Mouse (Mus musculus) regulatory T cell (primary cell): ENCODE measurements around the gene Tbl2.

ENCODE experiments used
- in situ Hi-C: fragments of 300-600 bp; cut with MboI, MseI; formaldehyde crosslinking; loops from one replicate; pipeline ENCODE4 v1.15.1; 2025; ENCODE audit warnings: high pct_unique_total_duplicates

The Tbl2 gene

DNA sequence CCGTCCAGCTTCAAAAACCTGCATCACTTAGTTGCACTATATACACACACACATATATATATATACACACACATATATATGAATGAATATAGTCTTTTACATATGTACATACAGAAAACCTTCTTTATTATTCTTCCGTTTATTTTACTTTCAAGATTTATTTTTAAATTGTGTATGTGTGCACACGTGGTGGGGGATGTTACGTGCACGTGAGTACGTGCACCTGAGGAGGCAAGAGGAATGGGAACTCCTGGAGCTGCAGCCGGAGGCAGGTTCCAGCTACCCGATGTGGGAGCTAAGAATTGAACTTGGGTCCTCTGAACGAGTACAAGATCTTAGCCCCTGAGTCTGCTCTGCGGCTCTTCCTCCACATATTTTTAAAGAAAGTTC is 36.8 kb downstream of the Tbl2 start:
- in situ Hi-C loops: no loop called here

DNA sequence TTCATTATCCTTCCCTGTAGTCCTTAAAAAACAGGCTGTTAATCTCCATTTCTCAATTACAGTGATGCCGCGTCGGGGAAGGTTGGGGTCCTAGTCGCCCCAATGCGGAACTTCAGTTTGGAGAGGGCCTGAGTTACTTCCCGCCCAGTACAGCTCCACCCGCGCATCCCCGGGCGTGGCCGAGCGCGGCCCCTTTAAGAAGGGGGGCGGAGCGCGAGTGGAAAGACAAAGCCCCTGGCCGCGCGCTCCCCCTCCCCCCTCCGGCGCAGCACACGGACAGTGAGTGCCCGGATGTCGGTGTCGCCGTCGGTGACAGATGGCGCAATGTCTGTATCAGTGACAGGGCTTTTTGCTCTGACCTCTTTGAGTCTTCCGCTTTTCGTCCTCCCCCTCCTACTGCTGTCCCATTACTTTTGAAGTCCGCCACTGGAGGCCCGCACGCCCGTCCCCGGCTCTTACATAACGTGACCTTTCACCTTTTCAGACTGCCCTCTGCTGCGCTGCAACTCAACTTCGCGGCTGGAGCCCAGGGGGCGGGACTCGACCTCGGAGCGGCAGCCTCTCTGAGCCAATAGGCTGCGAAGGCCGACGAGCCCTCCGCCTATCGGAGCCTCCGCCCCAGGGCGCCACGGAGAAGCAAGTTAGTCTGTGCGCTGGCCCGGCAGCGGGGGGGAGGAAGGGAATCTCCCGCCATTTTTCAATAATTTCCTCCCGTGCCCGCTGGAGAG is 37.3 kb downstream of the Tbl2 start, which contains the start of gene Baz1b:
Baz1b (plus strand) TSS at position 644 of the 728 bp plus-strand sequence.
- in situ Hi-C loops: no loop called here

DNA sequence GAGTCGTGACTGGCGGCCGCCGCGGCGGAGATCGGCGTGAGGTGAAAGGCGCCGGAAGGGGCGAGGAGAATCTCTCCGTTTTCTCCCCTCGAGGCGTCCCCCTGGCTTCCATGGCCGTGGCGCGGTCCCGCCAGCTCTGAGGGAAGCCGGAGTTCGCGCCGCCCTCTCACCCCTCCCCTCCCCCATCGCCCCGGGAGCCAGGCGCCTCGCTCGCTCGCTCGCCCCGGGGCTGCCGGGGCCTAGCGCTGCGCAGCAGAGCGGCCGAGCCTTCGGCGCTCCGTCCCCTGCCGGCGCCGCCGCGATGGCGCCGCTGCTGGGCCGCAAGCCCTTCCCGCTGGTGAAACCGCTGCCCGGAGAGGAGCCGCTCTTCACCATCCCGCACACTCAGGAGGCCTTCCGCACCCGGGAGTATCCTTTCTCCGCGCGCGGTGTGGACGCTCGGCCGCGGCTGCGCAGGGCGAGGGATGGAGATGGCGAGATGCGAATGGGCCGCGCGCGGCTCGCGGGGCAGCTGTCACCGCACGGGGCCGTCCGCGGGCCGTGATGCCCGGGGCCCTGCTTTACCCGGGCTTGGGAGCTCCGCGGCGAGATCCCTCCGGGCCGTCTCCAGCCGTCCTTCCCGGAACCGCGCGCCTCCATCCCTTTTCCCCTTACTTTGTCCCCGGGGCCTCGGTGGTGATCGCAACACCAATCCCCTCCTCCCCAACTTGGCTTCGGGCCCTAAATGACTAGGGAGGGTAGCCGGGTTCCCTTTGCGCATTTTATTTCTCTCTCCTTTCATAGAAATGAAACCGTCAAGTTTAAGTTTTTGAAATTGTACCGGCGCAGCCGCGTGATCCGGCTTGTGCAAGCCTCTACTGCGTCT is 38.1 kb downstream of the Tbl2 start:
- in situ Hi-C loops: no loop called here

- in situ Hi-C loops: no loop called here
These were observed 38.7 kb downstream of the Tbl2 start for GRCm38 (mm10) chr5:135188214-135188554.

DNA sequence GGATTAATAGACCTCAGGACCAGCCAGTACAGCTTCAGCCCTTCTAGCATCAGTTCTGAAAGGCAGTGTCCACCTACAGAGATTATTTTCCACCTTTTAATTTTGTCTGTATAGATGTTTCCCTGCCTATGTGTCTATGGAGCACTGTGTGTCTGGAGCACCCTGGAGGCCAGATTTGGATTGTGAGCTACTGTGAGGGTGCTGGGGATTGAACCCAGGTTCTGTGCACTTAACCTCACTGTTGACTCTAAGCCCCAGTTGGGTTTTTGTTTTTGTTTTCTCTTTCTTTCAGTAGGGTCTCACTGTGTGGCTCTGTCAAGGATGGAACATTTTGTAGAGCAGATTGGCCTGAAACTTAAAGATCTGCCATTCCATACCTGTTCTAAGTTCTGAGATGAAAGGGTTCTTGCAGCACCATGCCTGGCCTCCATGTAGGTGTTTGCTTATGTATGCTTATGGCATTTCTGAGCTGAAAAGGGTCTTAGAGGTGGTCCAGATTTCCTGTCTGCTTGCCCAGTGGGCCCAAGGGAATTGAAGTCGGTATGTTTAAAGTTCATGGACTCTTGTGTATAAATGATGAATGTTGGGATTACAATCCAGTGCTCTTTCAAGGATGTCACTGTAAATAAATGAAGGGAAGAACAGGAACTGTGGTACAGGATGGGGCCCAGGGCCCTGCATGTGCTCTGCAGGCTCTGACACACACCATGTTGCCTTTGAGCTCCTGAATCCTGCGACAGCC is 40.0 kb downstream of the Tbl2 start:
- in situ Hi-C loops: no loop called here

- in situ Hi-C loops: no loop called here
These were observed 42.2 kb downstream of the Tbl2 start for GRCm38 (mm10) chr5:135191620-135192019.

- in situ Hi-C loops: no loop called here
These were observed 43.0 kb downstream of the Tbl2 start for GRCm38 (mm10) chr5:135192431-135192830.

GRCm38 (mm10) chr5:135196367-135196766 is 46.9 kb downstream of the Tbl2 start:
- in situ Hi-C loops: no loop called here

- in situ Hi-C loops: no loop called here
These were observed 53.3 kb downstream of the Tbl2 start for GRCm38 (mm10) chr5:135202763-135203162.

DNA sequence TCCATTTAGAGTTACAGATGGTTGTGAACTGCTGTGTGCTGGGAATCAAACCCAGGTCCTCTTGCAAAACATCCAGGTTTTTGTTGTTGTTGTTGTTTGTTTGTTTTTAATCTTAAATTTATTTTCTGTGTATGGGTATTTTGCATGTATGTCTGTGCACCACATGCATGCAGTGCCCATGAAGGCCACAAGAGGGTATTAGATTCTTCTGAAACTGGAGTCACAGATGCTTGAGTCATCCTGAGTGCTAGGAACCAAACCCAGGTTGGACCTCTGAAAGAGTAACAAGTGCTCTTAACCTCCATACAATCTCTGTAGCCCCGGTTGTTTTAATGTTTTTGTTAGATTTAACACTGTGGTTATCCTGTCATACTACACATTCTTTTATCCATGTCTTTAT is 58.7 kb downstream of the Tbl2 start:
- in situ Hi-C loops: no loop called here
